Mouse (Mus musculus) cortical plate, adult 2 months (tissue): ENCODE data around the gene Slain1.

Experiments used
- CTCF ChIP-seq: fragments of 200-500 bp; IDR thresholded peaks from 2 replicates; pipeline ENCODE4 v1.5.1; 2011; ENCODE audit warnings: mild to moderate bottlenecking, control low read depth, low read length; ENCODE audit not compliant: insufficient read depth; ENCODE audit errors: extremely low read depth
- POLR2A ChIP-seq: fragments of 200-500 bp; IDR thresholded peaks from 2 replicates; pipeline ENCODE4 v1.6.1; 2011; ENCODE audit warnings: mild to moderate bottlenecking, low read length, control low read depth; ENCODE audit not compliant: insufficient read depth; ENCODE audit errors: extremely low read depth

GRCm38 (mm10) chr14:103699308-103699707, 49.3 kb downstream of the Slain1 start:
- TF ChIP-seq CTCF (no peak), POLR2A (no peak)
